ENCODE assay signal across 16 mouse cellular contexts in genomic region chr16:35470096-35470495, GRCm38 (mm10). TPM values are rescaled to one million over a fixed set of nuclear protein-coding genes. Genes with fewer than 3 reads are reported as not detected.
DNase-seq lines count a peak whose midpoint lies in the region; ATAC-seq and TF ChIP-seq lines count a peak whose summit lies in the region.
"Had no signal": no experiment of that assay in that cellular context is flagged by ENCODE, and none has a peak within 500 bp of the region (broad histone marks: within the 10 kb centered on the region; RNA-seq: fewer than 3 reads in every experiment).

No protein-coding gene starts in this region.

- no peaks in the 10 kb centered on the region for H3K36me3 ChIP-seq in forebrain, postnatal 0 days (ENCODE audit: insufficient read depth)
- no peaks in the 10 kb centered on the region for H3K36me3 ChIP-seq in forebrain, embryonic 13.5 days (ENCODE audit: poor library complexity, severe bottlenecking)
- H3K36me3 ChIP-seq: hindbrain, embryonic 12.5 days had no signal

- peak; percentile 42 for DNase-seq in forebrain, postnatal 0 days
- DNase-seq in kidney, postnatal 25 days, result peak; percentile 34 to 54
- no peak for DNase-seq in kidney, adult 18-20 months
- peak; percentile 29 for DNase-seq in right cerebral cortex, adult 18-20 months
- DNase-seq in right cerebral cortex, postnatal 25 days, result no peak
- peak; percentile 29 for DNase-seq in right cerebral cortex, postnatal 14 days
- DNase-seq: gastrocnemius, postnatal 36 days; thymus, adult 2 months had no signal

- H3K9me3 ChIP-seq in forebrain, postnatal 0 days (ENCODE audit: low read length), result no peaks in the 10 kb centered on the region
- H3K9me3 ChIP-seq in forebrain, embryonic 13.5 days (replicated peaks), result no peaks in the 10 kb centered on the region
- H3K9me3 ChIP-seq: embryonic facial prominence, embryonic 12.5 days; hindbrain, embryonic 12.5 days; intestine, embryonic 15.5 days had no signal

- no peaks in the 10 kb centered on the region for H3K27me3 ChIP-seq in forebrain, postnatal 0 days (ENCODE audit: insufficient read depth, low read length)
- no peaks in the 10 kb centered on the region for H3K27me3 ChIP-seq in forebrain, embryonic 13.5 days
- H3K27me3 ChIP-seq: embryonic facial prominence, embryonic 12.5 days; hindbrain, embryonic 12.5 days; intestine, embryonic 15.5 days; Patski had no signal

- H3K27ac ChIP-seq in forebrain, postnatal 0 days (ENCODE audit: low read depth, low read length), result no peak overlapping the region
- no peak overlapping the region for H3K27ac ChIP-seq in forebrain, embryonic 13.5 days
- H3K27ac ChIP-seq: embryonic facial prominence, embryonic 12.5 days; hindbrain, embryonic 12.5 days; intestine, embryonic 15.5 days had no signal

- TF ChIP-seq CTCF in forebrain, postnatal 0 days (IDR thresholded peaks at IDR 0.05; ENCODE audit: low read depth), result no peak

- no peak overlapping the region for H3K4me2 ChIP-seq in forebrain, postnatal 0 days (ENCODE audit: low read depth)
- no peak overlapping the region for H3K4me2 ChIP-seq in forebrain, embryonic 13.5 days
- H3K4me2 ChIP-seq: embryonic facial prominence, embryonic 12.5 days; hindbrain, embryonic 12.5 days; intestine, embryonic 15.5 days; midbrain, embryonic 11.5 days had no signal

- peaks cover 2% of the 10 kb centered on the region for H3K4me1 ChIP-seq in forebrain, postnatal 0 days (ENCODE audit: insufficient read depth)
- peaks cover 13% of the 10 kb centered on the region for H3K4me1 ChIP-seq in forebrain, embryonic 13.5 days
- H3K4me1 ChIP-seq: embryonic facial prominence, embryonic 12.5 days; intestine, embryonic 15.5 days had no signal

- H3K4me3 ChIP-seq in forebrain, postnatal 0 days (ENCODE audit: low read depth, low read length), result no peak overlapping the region
- H3K4me3 ChIP-seq in forebrain, embryonic 13.5 days, result no peak overlapping the region
- H3K4me3 ChIP-seq: embryonic facial prominence, embryonic 12.5 days; hindbrain, embryonic 12.5 days; intestine, embryonic 15.5 days; myocyte had no signal

- ATAC-seq in forebrain, postnatal 0 days, result no peak
- ATAC-seq in forebrain, embryonic 13.5 days, result no peak
- no peak for ATAC-seq in frontal cortex, adult (ENCODE audit: low TSS enrichment)
- ATAC-seq: intestine, embryonic 15.5 days; Patski had no signal

- WGBS in forebrain, postnatal 0 days, result 49% methylated on average over 8 of the region's 8 CpGs
- WGBS in forebrain, embryonic 13.5 days, result 69% methylated on average over 8 of the region's 8 CpGs

- no peak overlapping the region for H3K9ac ChIP-seq in forebrain, postnatal 0 days
- no peak overlapping the region for H3K9ac ChIP-seq in forebrain, embryonic 13.5 days
- H3K9ac ChIP-seq: embryonic facial prominence, embryonic 12.5 days; hindbrain, embryonic 12.5 days; intestine, embryonic 15.5 days had no signal

RNA-seq across cellular contexts. Expression of gene Pdia5, which starts 20.6 kb away (rescaled TPM):
- total RNA-seq in forebrain, postnatal 0 days (2014; rRNA removed), result 1.6 and 2.5 TPM in 2 replicates
- polyA plus RNA-seq in forebrain, postnatal 0 days (2015; fragmentation: Nextera tagmentation; extraction: Ambion mirVana), result 8.7 and 8.8 TPM in 2 replicates
- 10.4 and 11.8 TPM in 2 replicates for polyA plus RNA-seq in forebrain, embryonic 13.5 days (2015; fragmentation: Nextera tagmentation; extraction: Ambion mirVana)

Comparison
In these comparisons a context has a peak if more than half of its experiments do, and no peak if none do; other contexts are left out.
1. DNase-seq: peak in forebrain, postnatal 0 days (single experiment), kidney, postnatal 25 days (2 of 2), right cerebral cortex, adult 18-20 months (single experiment) and right cerebral cortex, postnatal 14 days (single experiment); none in kidney, adult 18-20 months (single experiment) and right cerebral cortex, postnatal 25 days (single experiment).